Mouse (Mus musculus) testis, adult 2 months (tissue): ENCODE measurements at regions not wholly inside any gene's neighbourhood (a gene's known extent, or its start where the extent isn't known, plus 50 kb on each side); places are given as distances from the start of the nearest gene placed in this dataset.

Source experiments
- CTCF ChIP-seq: fragments of 200-500 bp; IDR thresholded peaks from 2 replicates; pipeline ENCODE4 v1.5.1; 2012; ENCODE audit warnings: low read depth, mild to moderate bottlenecking, inconsistent platforms, low read length, moderate library complexity; ENCODE audit not compliant: control insufficient read depth, insufficient read depth, insufficient replicate concordance
- POLR2A ChIP-seq: fragments of 200-500 bp; IDR thresholded peaks from 2 replicates; pipeline ENCODE4 v1.6.1; 2012; ENCODE audit warnings: low read depth, mild to moderate bottlenecking, inconsistent platforms, low read length, moderate library complexity; ENCODE audit not compliant: control insufficient read depth

GRCm38 (mm10) chr17:83946718-83947117, 99.0 kb upstream of the Haao start:
- TF ChIP-seq CTCF (no peak), POLR2A (no peak)
